Mouse (Mus musculus): ENCODE data around the gene Mfsd5.
A peak's percentile ranks its signal among the peaks of the same experiment; 100 is the strongest.

Gene Mfsd5

GRCm38 (mm10) chr15:102279092-102279782 is at the start of gene Mfsd5:
TSS of gene Mfsd5 (plus strand) at chr15:102279454.
- peak; percentile 73 for DNase-seq (ENCODE audit: low spot score)

GRCm38 (mm10) chr15:102230408-102231321 is 48.6 kb upstream of the Mfsd5 start:
- no peak for DNase-seq (ENCODE audit: low spot score)

DNA sequence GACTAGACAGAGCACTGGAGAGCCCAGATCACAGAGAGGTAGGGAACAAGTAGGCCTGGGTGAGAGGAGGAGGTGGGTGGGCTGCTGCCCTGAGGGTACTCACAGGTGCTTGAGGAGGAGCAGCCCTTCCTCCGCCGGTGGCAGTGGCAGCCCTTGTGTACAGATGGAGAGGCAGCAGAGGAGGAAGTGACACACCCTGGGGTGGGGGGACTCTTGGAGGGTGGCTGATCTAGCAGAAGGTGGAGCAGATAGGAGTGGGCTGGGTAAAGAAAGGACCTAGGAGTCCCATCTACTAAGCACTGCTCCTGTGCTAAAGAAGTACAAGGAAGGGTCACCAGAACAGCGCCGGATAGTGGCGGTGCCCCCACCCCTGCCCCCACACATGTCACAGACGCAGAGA is 47.5 kb upstream of the Mfsd5 start, which contains the start of gene Itgb7:
Gene Itgb7 (minus strand): TSS at position 197 of the 400 bp plus-strand sequence.
- DNase-seq (ENCODE audit: low spot score), result no peak

DNA sequence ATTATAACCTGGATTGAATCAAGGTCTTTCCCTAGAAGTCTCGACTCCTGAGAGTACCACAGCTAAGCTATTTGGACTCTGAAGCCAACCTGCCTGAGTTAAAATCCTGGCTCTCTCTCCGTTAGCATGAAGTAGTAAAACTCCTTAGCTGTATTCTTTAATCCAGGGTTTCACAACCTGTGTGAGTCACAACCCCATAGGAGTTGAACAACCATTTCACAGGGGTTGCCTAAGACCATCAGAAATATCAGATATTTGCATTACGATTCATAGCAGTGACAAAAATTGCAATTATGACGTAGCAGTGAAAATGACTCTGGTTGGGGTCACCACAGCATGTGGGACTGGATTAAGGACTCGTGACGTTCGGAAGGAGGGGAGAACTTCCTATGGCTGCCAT is 46.5 kb upstream of the Mfsd5 start:
- DNase-seq (ENCODE audit: low spot score), result no peak

- DNase-seq (ENCODE audit: low spot score), result no peak
These were observed 45.4 kb upstream of the Mfsd5 start for GRCm38 (mm10) chr15:102233896-102234295.

DNA sequence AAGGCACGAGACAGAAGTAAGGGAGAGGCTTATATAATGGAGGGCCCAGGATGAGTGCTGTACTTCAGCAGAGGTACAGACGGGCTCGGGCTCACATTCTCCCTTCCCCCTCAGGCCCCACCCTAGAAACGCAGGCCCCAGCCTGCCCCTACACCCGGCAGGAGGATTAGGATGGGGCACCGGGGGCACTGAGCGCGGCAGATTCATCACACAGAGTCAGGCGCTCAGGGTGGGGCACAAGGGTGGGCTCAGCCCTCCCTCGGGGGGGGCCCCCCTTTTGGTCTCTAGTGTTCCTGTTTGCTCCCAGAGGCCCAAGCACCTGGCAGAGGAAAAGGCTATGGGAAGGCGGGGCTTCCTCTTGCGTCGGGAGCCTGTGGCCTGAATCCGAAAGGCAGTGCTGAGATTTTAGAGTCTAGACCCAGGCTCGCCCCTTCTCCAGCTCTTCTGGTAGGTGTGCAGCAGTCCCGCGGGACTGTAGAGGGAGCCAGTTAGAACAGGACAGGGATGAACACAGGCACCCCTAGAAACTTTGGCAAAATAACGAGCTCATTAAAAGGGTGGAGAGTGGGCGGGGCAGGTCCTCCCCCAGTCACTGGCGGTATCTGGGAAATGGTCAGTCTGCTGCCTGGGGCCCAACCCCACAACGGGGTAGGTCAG is 43.8 kb upstream of the Mfsd5 start:
- no peak for DNase-seq (ENCODE audit: low spot score)

- DNase-seq (ENCODE audit: low spot score), result no peak
These were observed 40.6 kb upstream of the Mfsd5 start for GRCm38 (mm10) chr15:102238543-102239259.

GRCm38 (mm10) chr15:102239260-102239590 is 40.0 kb upstream of the Mfsd5 start:
- DNase-seq (ENCODE audit: low spot score), result no peak

DNA sequence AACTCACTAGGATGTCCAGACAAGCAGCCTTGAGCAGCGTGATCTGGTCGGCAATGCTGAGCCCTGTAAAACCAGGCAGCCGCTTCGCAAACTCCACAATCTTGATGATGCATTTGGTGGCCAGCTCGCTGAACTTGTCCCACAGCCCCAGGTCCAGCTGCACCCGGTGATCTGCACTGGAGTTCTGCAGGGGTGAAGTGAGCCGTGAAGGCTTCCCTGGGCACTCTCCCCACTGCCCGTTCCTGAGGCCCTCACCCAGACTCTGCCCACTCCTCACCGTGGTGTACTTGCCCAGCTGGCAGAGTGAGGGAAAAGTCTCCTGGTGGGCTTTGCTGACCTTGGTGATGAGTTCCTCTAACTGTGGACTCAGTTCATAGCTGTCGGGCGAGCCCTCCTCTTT is 39.4 kb upstream of the Mfsd5 start:
- DNase-seq (ENCODE audit: low spot score), result no peak

DNA sequence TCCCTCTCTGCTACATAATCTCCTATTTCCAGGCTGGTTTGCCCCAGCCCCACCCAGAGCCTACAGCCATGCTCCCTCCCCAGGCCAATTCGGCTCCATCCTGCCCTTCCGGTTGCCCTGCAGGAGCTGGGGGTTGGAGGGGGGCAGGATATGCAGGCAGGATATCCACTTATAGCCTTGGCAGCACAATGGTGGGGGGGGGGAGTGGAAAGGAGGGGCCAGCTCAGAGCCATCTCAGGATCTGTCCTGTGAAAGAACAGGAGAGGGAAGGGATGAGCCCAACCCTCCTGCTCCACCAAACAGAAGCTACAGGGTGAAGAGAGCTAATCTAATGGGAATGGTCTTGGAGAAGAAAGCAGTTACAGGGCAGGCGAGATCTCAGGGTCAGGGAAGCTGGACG is 38.6 kb upstream of the Mfsd5 start:
- no peak for DNase-seq (ENCODE audit: low spot score)

GRCm38 (mm10) chr15:102242404-102243228 is 36.6 kb upstream of the Mfsd5 start:
- DNase-seq (ENCODE audit: low spot score), result no peak

- DNase-seq (ENCODE audit: low spot score), result no peak
These were observed 35.7 kb upstream of the Mfsd5 start for GRCm38 (mm10) chr15:102243229-102244190.

DNA sequence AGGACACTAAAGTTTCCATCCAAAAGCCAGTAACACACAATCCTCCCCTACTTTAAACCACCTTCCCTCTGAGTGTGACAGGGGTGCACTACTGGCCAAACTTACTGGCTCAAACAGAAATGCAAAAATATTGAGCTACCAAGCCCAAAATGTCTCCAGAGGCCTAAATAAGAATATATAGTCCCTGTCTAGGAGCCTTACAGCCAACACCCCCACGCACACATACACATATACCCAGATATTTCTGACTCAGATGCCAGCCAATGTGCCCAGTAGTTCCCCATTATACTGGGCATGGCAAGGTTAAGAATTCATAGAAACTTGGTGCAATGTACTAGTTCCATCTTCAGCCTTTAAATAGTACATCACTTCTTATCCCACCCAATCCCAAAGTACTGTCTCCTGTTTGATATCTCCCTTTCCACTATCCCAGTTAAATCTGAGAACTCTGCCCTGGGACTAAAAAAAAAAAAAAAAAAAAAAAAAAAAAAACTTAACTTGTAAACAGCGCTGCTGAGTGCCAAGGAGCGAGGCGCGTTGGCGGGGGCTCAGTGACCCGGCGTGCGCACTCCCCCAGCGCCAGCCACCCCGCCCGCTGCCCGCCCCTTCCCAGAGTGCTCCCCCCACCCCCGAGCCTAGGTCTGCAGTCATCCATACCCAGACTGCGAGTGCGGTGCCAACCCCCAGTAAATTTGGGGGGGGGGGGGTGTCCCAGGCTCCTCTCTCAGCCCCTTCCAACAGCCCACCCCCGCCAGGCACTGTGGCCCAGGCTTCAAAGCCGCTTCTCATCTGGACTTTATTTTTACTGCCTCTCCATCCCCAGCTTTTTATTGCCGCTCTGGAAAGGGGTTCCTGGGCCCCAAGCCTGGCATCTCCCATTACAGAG is 34.7 kb upstream of the Mfsd5 start:
- DNase-seq (ENCODE audit: low spot score), result no peak

DNA sequence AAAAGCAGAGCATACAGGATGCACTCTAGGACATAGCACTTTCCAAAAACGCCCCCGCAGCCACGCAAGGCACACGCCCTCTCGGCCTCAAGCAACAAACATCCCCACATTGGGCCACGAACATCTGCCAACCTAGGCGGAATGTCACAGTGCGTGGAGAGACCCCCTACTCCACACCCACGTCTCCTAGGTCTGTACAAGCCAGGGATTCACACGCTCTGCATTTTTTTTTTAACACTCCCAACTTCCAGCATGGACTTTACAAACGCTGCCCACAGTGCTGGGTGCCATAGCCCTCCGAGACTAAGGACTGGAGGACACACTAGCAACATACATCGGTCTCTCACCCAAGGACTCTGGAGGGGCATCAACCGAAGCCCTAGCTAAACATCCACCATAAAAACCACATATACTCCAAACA is 33.8 kb upstream of the Mfsd5 start:
- DNase-seq (ENCODE audit: low spot score), result no peak

- peak; percentile 74 for DNase-seq (ENCODE audit: low spot score)
These were observed 33.1 kb upstream of the Mfsd5 start for GRCm38 (mm10) chr15:102245891-102246741.

DNA sequence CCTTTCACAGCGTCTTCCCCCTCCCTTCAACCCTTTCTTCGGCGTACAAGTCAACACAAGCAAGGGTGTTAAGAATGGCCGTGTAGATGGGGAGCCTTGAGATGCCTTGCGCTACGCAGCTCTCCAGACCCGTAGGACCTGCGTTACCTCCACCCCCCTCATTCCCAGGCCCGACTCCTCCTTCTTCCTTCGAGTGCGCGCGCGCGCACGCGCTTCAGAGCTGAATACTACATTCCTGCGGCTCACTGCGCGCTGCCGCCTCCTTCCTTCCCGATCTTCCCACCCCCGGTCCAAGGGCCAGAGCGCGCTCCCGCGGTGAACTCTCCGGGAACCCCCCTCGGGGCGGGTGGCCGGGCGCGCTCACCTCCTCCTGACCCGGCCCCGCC is 32.4 kb upstream of the Mfsd5 start:
- peak; percentile 81 for DNase-seq (ENCODE audit: low spot score)

GRCm38 (mm10) chr15:102247252-102248130 is 31.8 kb upstream of the Mfsd5 start:
- no peak for DNase-seq (ENCODE audit: low spot score)

All from left cerebral cortex, adult 11 months (tissue).